In genomic region chr1:43299490-43300302, GRCm38 (mm10) we compare ENCODE assay signal across 7 mouse cellular contexts.
DNase-seq lines count a peak whose midpoint lies in the region; ATAC-seq and TF ChIP-seq lines count a peak whose summit lies in the region.

No protein-coding gene starts in this region.

- H3K27me3 ChIP-seq in G1E (ENCODE audit: insufficient read depth, low read length) = peaks cover 9% of the 10 kb centered on the region; the same call in 1 of the 2 replicates
- H3K27me3 ChIP-seq in hindbrain, embryonic 13.5 days = peaks cover 19% of the 10 kb centered on the region; the same call in 1 of the 2 replicates
- H3K27me3 ChIP-seq in midbrain, embryonic 14.5 days (ENCODE audit: control insufficient read depth, insufficient read depth, low read length) = no peaks in the 10 kb centered on the region

- no peak overlapping the region; the same call in 1 of the 2 replicates for H3K27ac ChIP-seq in hindbrain, embryonic 13.5 days
- no peak overlapping the region for H3K27ac ChIP-seq in midbrain, embryonic 14.5 days (replicated peaks; ENCODE audit: low read depth, low read length)

- peak; percentile 47 for DNase-seq in left cerebral cortex, adult 11 months (ENCODE audit: low spot score)
- DNase-seq in left cerebral cortex, postnatal 4 days = no peak
- DNase-seq in G1E (ENCODE audit: low spot score) = peak; percentile 47
- DNase-seq in c-Kit-positive CD71-negative TER-119-negative erythroid progenitor cells, embryonic 14.5 days (ENCODE audit: low read depth) = peak; percentile 60
- peak; percentile 88 for DNase-seq in midbrain, embryonic 14.5 days
- no peak for DNase-seq in spleen, adult 12 weeks (ENCODE audit: low spot score)

- no peak overlapping the region for H3K4me3 ChIP-seq in G1E (ENCODE audit: low read depth, low read length)
- no peak overlapping the region for H3K4me3 ChIP-seq in hindbrain, embryonic 13.5 days
- no peak overlapping the region for H3K4me3 ChIP-seq in midbrain, embryonic 14.5 days (replicated peaks; ENCODE audit: low read depth, low read length)

- H3K4me1 ChIP-seq in G1E (ENCODE audit: insufficient read depth, low read depth, low read length) = peaks cover 54% of the 10 kb centered on the region
- peaks cover 3% of the 10 kb centered on the region; the same call in 1 of the 2 replicates for H3K4me1 ChIP-seq in hindbrain, embryonic 13.5 days (replicated peaks)
- no peaks in the 10 kb centered on the region for H3K4me1 ChIP-seq in midbrain, embryonic 14.5 days (ENCODE audit: control insufficient read depth, insufficient read depth, low read length)

- no peaks in the 10 kb centered on the region for H3K9me3 ChIP-seq in G1E (replicated peaks)
- no peaks in the 10 kb centered on the region for H3K9me3 ChIP-seq in hindbrain, embryonic 13.5 days
- H3K9me3 ChIP-seq in midbrain, embryonic 14.5 days (ENCODE audit: control insufficient read depth, low read length) = no peaks in the 10 kb centered on the region

- H3K36me3 ChIP-seq in G1E (replicated peaks) = no peaks in the 10 kb centered on the region
- H3K36me3 ChIP-seq in hindbrain, embryonic 13.5 days = no peaks in the 10 kb centered on the region
- no peaks in the 10 kb centered on the region for H3K36me3 ChIP-seq in midbrain, embryonic 14.5 days (ENCODE audit: control insufficient read depth, insufficient read depth, low read length)

- peak; percentile 59 for ATAC-seq in G1E (ENCODE audit: extremely low read depth, insufficient number of reproducible peaks, low FRiP score, poor library complexity, severe bottlenecking)
- ATAC-seq in hindbrain, embryonic 13.5 days (ENCODE audit: low FRiP score) = peak; percentile 54
- peak; percentile 75; the same call in 1 of the 2 replicates for ATAC-seq in midbrain, embryonic 14.5 days (ENCODE audit: low FRiP score, low TSS enrichment)

- intact Hi-C loops in left cerebral cortex, postnatal 4 days (cut with DNase I) = loop anchor here (5.0 kb wide), 1 partner anchor 148 kb away; no protein-coding TSS in a partner anchor

- TF ChIP-seq CTCF in G1E (IDR thresholded peaks at IDR 0.05; ENCODE audit: low read depth, low read length) = peak; percentile 55

- H3K4me2 ChIP-seq in hindbrain, embryonic 13.5 days = no peak overlapping the region
- no peak overlapping the region for H3K4me2 ChIP-seq in midbrain, embryonic 14.5 days (ENCODE audit: low read length)

- no peak overlapping the region for H3K9ac ChIP-seq in hindbrain, embryonic 13.5 days
- H3K9ac ChIP-seq in midbrain, embryonic 14.5 days (replicated peaks; ENCODE audit: low read length) = no peak overlapping the region

- WGBS in hindbrain, embryonic 13.5 days = 53% methylated on average over 7 of the region's 7 CpGs
- 51% methylated on average over 7 of the region's 7 CpGs for WGBS in midbrain, embryonic 14.5 days

Comparison
In these comparisons a context has a peak if more than half of its experiments do, and no peak if none do; other contexts are left out.
1. DNase-seq: peak in left cerebral cortex, adult 11 months (single experiment), G1E (single experiment), c-Kit-positive CD71-negative TER-119-negative erythroid progenitor cells, embryonic 14.5 days (single experiment) and midbrain, embryonic 14.5 days (single experiment); none in left cerebral cortex, postnatal 4 days (single experiment) and spleen, adult 12 weeks (single experiment).
2. Peak in every context shown above with its lines, with median percentiles within 50 percentile points of each other: ATAC-seq.